ENCODE assay signal across 18 mouse cellular contexts in genomic region chr3:32575151-32575550, GRCm38 (mm10). TPM values are rescaled to one million over a fixed set of nuclear protein-coding genes. Genes with fewer than 3 reads are reported as not detected.
A peak's percentile ranks its signal among the peaks of the same experiment; 100 is the strongest.
DNase-seq lines count a peak whose midpoint lies in the region; ATAC-seq and TF ChIP-seq lines count a peak whose summit lies in the region.
"Had no signal": no experiment of that assay in that cellular context is flagged by ENCODE, and none has a peak within 500 bp of the region (broad histone marks: within the 10 kb centered on the region; RNA-seq: fewer than 3 reads in every experiment).

No protein-coding gene starts in this region.

- ATAC-seq in kidney, embryonic 16.5 days (ENCODE audit: low FRiP score, low TSS enrichment) = no peak
- peak; percentile 85 for ATAC-seq in kidney, postnatal 0 days (replicated peaks; ENCODE audit: low FRiP score, low read depth)
- ATAC-seq: forebrain, embryonic 15.5 days; hindbrain, postnatal 0 days had no signal

- no peak overlapping the region for H3K4me3 ChIP-seq in kidney, embryonic 16.5 days (ENCODE audit: low read length)
- H3K4me3 ChIP-seq in kidney, postnatal 0 days (replicated peaks; ENCODE audit: low read depth, low read length) = no peak overlapping the region
- H3K4me3 ChIP-seq in hindbrain, embryonic 10.5 days = no peak overlapping the region
- H3K4me3 ChIP-seq: embryonic facial prominence, embryonic 12.5 days; forebrain, embryonic 15.5 days; heart, embryonic 13.5 days; hindbrain, embryonic 13.5 days had no signal

- no peak overlapping the region for H3K4me2 ChIP-seq in kidney, embryonic 16.5 days (replicated peaks; ENCODE audit: low read depth, low read length)
- H3K4me2 ChIP-seq in kidney, postnatal 0 days (ENCODE audit: low read length) = no peak overlapping the region
- H3K4me2 ChIP-seq: embryonic facial prominence, embryonic 12.5 days; forebrain, embryonic 15.5 days; heart, embryonic 13.5 days; hindbrain, embryonic 13.5 days had no signal

- H3K27me3 ChIP-seq in kidney, embryonic 16.5 days (ENCODE audit: insufficient read depth, low read length) = no peaks in the 10 kb centered on the region
- H3K27me3 ChIP-seq in kidney, postnatal 0 days (ENCODE audit: insufficient read depth, low read length) = no peaks in the 10 kb centered on the region
- H3K27me3 ChIP-seq in hindbrain, embryonic 10.5 days (ENCODE audit: insufficient read depth, poor library complexity, severe bottlenecking) = no peaks in the 10 kb centered on the region
- H3K27me3 ChIP-seq: embryonic facial prominence, embryonic 12.5 days; forebrain, embryonic 15.5 days; heart, embryonic 13.5 days; hindbrain, embryonic 13.5 days had no signal

- H3K9ac ChIP-seq in kidney, embryonic 16.5 days (replicated peaks; ENCODE audit: low read length) = no peak overlapping the region
- H3K9ac ChIP-seq in kidney, postnatal 0 days (ENCODE audit: low read depth, low read length) = no peak overlapping the region
- H3K9ac ChIP-seq: embryonic facial prominence, embryonic 12.5 days; forebrain, embryonic 15.5 days; heart, embryonic 13.5 days; hindbrain, embryonic 13.5 days had no signal

- H3K36me3 ChIP-seq in kidney, embryonic 16.5 days (ENCODE audit: insufficient read depth, low read length) = peaks cover 25% of the 10 kb centered on the region; the same call in 1 of the 2 replicates
- H3K36me3 ChIP-seq in kidney, postnatal 0 days (ENCODE audit: insufficient read depth, low read length) = peaks cover 14% of the 10 kb centered on the region
- peaks cover 55% of the 10 kb centered on the region for H3K36me3 ChIP-seq in hindbrain, embryonic 10.5 days

- H3K9me3 ChIP-seq in kidney, embryonic 16.5 days (ENCODE audit: low read length) = no peaks in the 10 kb centered on the region
- no peaks in the 10 kb centered on the region for H3K9me3 ChIP-seq in kidney, postnatal 0 days (replicated peaks; ENCODE audit: low read length)
- H3K9me3 ChIP-seq in hindbrain, embryonic 10.5 days = no peaks in the 10 kb centered on the region
- H3K9me3 ChIP-seq: embryonic facial prominence, embryonic 12.5 days; forebrain, embryonic 15.5 days; heart, embryonic 13.5 days; hindbrain, embryonic 13.5 days had no signal

- 91% methylated on average over 3 of the region's 3 CpGs for WGBS in kidney, embryonic 16.5 days
- 96% methylated on average over 3 of the region's 3 CpGs for WGBS in kidney, postnatal 0 days
- 95% methylated on average over 3 of the region's 3 CpGs for WGBS in hindbrain, embryonic 10.5 days

- no peaks in the 10 kb centered on the region for H3K4me1 ChIP-seq in kidney, embryonic 16.5 days (ENCODE audit: insufficient read depth, low read length)
- no peaks in the 10 kb centered on the region for H3K4me1 ChIP-seq in kidney, postnatal 0 days (replicated peaks; ENCODE audit: insufficient read depth, low read length)
- H3K4me1 ChIP-seq in hindbrain, embryonic 10.5 days (replicated peaks) = no peaks in the 10 kb centered on the region
- H3K4me1 ChIP-seq: embryonic facial prominence, embryonic 12.5 days; forebrain, embryonic 15.5 days; hindbrain, embryonic 13.5 days had no signal

- H3K27ac ChIP-seq in kidney, embryonic 16.5 days (ENCODE audit: low read length) = no peak overlapping the region
- H3K27ac ChIP-seq in kidney, postnatal 0 days = no peak overlapping the region
- H3K27ac ChIP-seq in hindbrain, embryonic 10.5 days = no peak overlapping the region
- H3K27ac ChIP-seq: embryonic facial prominence, embryonic 12.5 days; forebrain, embryonic 15.5 days; heart, embryonic 13.5 days; hindbrain, embryonic 13.5 days; hindbrain, postnatal 0 days had no signal

- no peak for TF ChIP-seq CTCF in kidney, postnatal 0 days (IDR thresholded peaks at IDR 0.05; ENCODE audit: low read depth)

- peak; percentile 77 for DNase-seq in kidney, adult 18-20 months
- DNase-seq in kidney, adult 8-10 months = peak; percentile 89
- DNase-seq in kidney, postnatal 0 days (ENCODE audit: low spot score) = no peak
- peak; percentile 88 to 92 for DNase-seq in kidney, postnatal 36 days
- no peak for DNase-seq in hindbrain, embryonic 10.5 days (ENCODE audit: low spot score)
- no peak for DNase-seq in cerebellum, adult 18-20 months
- DNase-seq: adrenal gland, adult 8-10 months; adrenal gland, postnatal 36 days; cerebellum, adult 8-10 months; cerebellum, postnatal 25 days; gastrocnemius, postnatal 14 days; heart, postnatal 4 days had no signal

RNA-seq across cellular contexts. Expression of gene Gnb4, which starts 41.2 kb away (rescaled TPM):
- 54.5 and 60.7 TPM in 2 replicates for polyA plus RNA-seq in kidney, embryonic 16.5 days (2015; fragmentation: Nextera tagmentation; extraction: Ambion mirVana)
- 40.0 and 41.0 TPM in 2 replicates for polyA plus RNA-seq in kidney, postnatal 0 days (2015; fragmentation: Nextera tagmentation; extraction: Ambion mirVana)
- 46.1 and 49.3 TPM in 2 replicates for polyA plus RNA-seq in hindbrain, embryonic 10.5 days (2016; fragmentation: Nextera tagmentation; extraction: Ambion mirVana)

RNA-seq across cellular contexts. Expression of gene Mfn1, which starts 45.9 kb away (rescaled TPM):
- 35.2 and 37.6 TPM in 2 replicates for polyA plus RNA-seq in kidney, embryonic 16.5 days (2015; fragmentation: Nextera tagmentation; extraction: Ambion mirVana)
- 32.4 and 34.9 TPM in 2 replicates for polyA plus RNA-seq in kidney, postnatal 0 days (2015; fragmentation: Nextera tagmentation; extraction: Ambion mirVana)
- 24.8 and 24.9 TPM in 2 replicates for polyA plus RNA-seq in hindbrain, embryonic 10.5 days (2016; fragmentation: Nextera tagmentation; extraction: Ambion mirVana)

Comparison
In these comparisons a context has a peak if more than half of its experiments do, and no peak if none do; other contexts are left out.
1. DNase-seq: peak in kidney, adult 18-20 months (single experiment), kidney, adult 8-10 months (2 of 2) and kidney, postnatal 36 days (2 of 2); none in kidney, postnatal 0 days (single experiment), hindbrain, embryonic 10.5 days (single experiment) and cerebellum, adult 18-20 months (0 of 2).